ENCODE assay signal across 30 mouse cellular contexts in genomic region chr3:32979981-32980380, GRCm38 (mm10).
DNase-seq lines count a peak whose midpoint lies in the region; ATAC-seq lines count a peak whose summit lies in the region.
"Had no signal": no experiment of that assay in that cellular context is flagged by ENCODE, and none has a peak within 500 bp of the region (broad histone marks: within the 10 kb centered on the region; RNA-seq: fewer than 3 reads in every experiment).

No protein-coding gene starts in this region.

- peak; percentile 41 for DNase-seq in neural tube, embryonic 10.5 days (ENCODE audit: extremely low spot score, low spot score)
- DNase-seq in embryo, embryonic 11.5 days (ENCODE audit: low read depth, low spot score) = peak; percentile 17
- DNase-seq in embryonic facial prominence, embryonic 11.5 days (ENCODE audit: low spot score) = peak; percentile 4
- peak; percentile 60 for DNase-seq in mesoderm, embryonic 11.5 days (ENCODE audit: low read depth, low spot score)
- DNase-seq in thymus, postnatal 0 days (ENCODE audit: low spot score) = no peak
- no peak for DNase-seq in gastrocnemius, postnatal 10 days
- DNase-seq in ovary, postnatal 36 days (ENCODE audit: low spot score) = no peak
- DNase-seq: adrenal gland, adult 2 months; adrenal gland, postnatal 14 days; B cell, adult 2 months; cerebellum, adult 11 months; cerebellum, adult 2 months; cerebellum, adult 9-11 months; cerebellum, postnatal 25 days; gastrocnemius, postnatal 25 days; heart, adult 18-20 months; kidney, adult 18-20 months had no signal

- no peaks in the 10 kb centered on the region for H3K27me3 ChIP-seq in neural tube, embryonic 15.5 days (replicated peaks)
- H3K27me3 ChIP-seq in embryonic facial prominence, embryonic 11.5 days (ENCODE audit: control insufficient read depth, insufficient read depth, low read length) = no peaks in the 10 kb centered on the region
- H3K27me3 ChIP-seq: CH12.LX; embryonic facial prominence, embryonic 13.5 days; forebrain, embryonic 12.5 days; forebrain, embryonic 15.5 days; Patski had no signal

- H3K4me1 ChIP-seq in neural tube, embryonic 15.5 days = 0 out of 2 replicates have a peak, but pooled peaks cover 4% of the 10 kb centered on the region
- H3K4me1 ChIP-seq in embryonic facial prominence, embryonic 11.5 days (ENCODE audit: control insufficient read depth, insufficient read depth, low read length) = no peaks in the 10 kb centered on the region

- no peak overlapping the region for H3K27ac ChIP-seq in neural tube, embryonic 15.5 days (replicated peaks)
- no peak overlapping the region for H3K27ac ChIP-seq in embryonic facial prominence, embryonic 11.5 days (replicated peaks; ENCODE audit: low read depth, low read length)
- H3K27ac ChIP-seq: embryonic facial prominence, embryonic 13.5 days; forebrain, embryonic 12.5 days; forebrain, embryonic 15.5 days; hindbrain, embryonic 14.5 days; hindbrain, postnatal 0 days had no signal

- no peaks in the 10 kb centered on the region for H3K9me3 ChIP-seq in neural tube, embryonic 15.5 days (replicated peaks)
- no peaks in the 10 kb centered on the region for H3K9me3 ChIP-seq in embryonic facial prominence, embryonic 11.5 days (replicated peaks; ENCODE audit: control insufficient read depth, low read length)
- H3K9me3 ChIP-seq: embryonic facial prominence, embryonic 13.5 days; forebrain, embryonic 12.5 days; forebrain, embryonic 15.5 days; G1E had no signal

- no peak for ATAC-seq in neural tube, embryonic 15.5 days (ENCODE audit: low FRiP score)
- no peak for ATAC-seq in embryonic facial prominence, embryonic 11.5 days (replicated peaks; ENCODE audit: insufficient number of reproducible peaks, low FRiP score, low TSS enrichment, low read depth)
- ATAC-seq: forebrain, embryonic 15.5 days; hindbrain, postnatal 0 days; inflammation-experienced regulatory T-cells, adult 6 months; intestine, embryonic 16.5 days; Patski had no signal

- no peaks in the 10 kb centered on the region for H3K36me3 ChIP-seq in neural tube, embryonic 15.5 days
- H3K36me3 ChIP-seq in embryonic facial prominence, embryonic 11.5 days (replicated peaks; ENCODE audit: control insufficient read depth, insufficient read depth, low read depth, low read length) = no peaks in the 10 kb centered on the region
- H3K36me3 ChIP-seq: embryonic facial prominence, embryonic 13.5 days; forebrain, embryonic 12.5 days; forebrain, embryonic 15.5 days; G1E had no signal

- no peak overlapping the region for H3K4me3 ChIP-seq in neural tube, embryonic 15.5 days (replicated peaks)
- no peak overlapping the region for H3K4me3 ChIP-seq in embryonic facial prominence, embryonic 11.5 days (ENCODE audit: low read depth, low read length)
- H3K4me3 ChIP-seq: embryonic facial prominence, embryonic 13.5 days; erythroblast, embryonic 14.5 days; forebrain, embryonic 12.5 days; forebrain, embryonic 15.5 days had no signal

- WGBS in neural tube, embryonic 15.5 days = 42% methylated on average over 4 of the region's 4 CpGs
- WGBS in embryonic facial prominence, embryonic 11.5 days = 25% methylated on average over 4 of the region's 4 CpGs

- no peak overlapping the region for H3K9ac ChIP-seq in neural tube, embryonic 15.5 days (replicated peaks)
- no peak overlapping the region for H3K9ac ChIP-seq in embryonic facial prominence, embryonic 11.5 days (replicated peaks; ENCODE audit: low read length)
- H3K9ac ChIP-seq: embryonic facial prominence, embryonic 13.5 days; forebrain, embryonic 12.5 days; forebrain, embryonic 15.5 days; hindbrain, embryonic 14.5 days had no signal

- no peak overlapping the region for H3K4me2 ChIP-seq in neural tube, embryonic 15.5 days
- no peak overlapping the region for H3K4me2 ChIP-seq in embryonic facial prominence, embryonic 11.5 days (ENCODE audit: low read depth, low read length)
- H3K4me2 ChIP-seq: embryonic facial prominence, embryonic 13.5 days; forebrain, embryonic 12.5 days; forebrain, embryonic 15.5 days; heart, embryonic 11.5 days; hindbrain, embryonic 14.5 days had no signal

Comparison
In these comparisons a context has a peak if more than half of its experiments do, and no peak if none do; other contexts are left out.
1. DNase-seq: peak in neural tube, embryonic 10.5 days (single experiment), embryo, embryonic 11.5 days (single experiment), embryonic facial prominence, embryonic 11.5 days (single experiment) and mesoderm, embryonic 11.5 days (single experiment); none in thymus, postnatal 0 days (single experiment), gastrocnemius, postnatal 10 days (single experiment) and ovary, postnatal 36 days (single experiment).